5 mouse cellular contexts compared by ENCODE assay signal in the genomic region with DNA sequence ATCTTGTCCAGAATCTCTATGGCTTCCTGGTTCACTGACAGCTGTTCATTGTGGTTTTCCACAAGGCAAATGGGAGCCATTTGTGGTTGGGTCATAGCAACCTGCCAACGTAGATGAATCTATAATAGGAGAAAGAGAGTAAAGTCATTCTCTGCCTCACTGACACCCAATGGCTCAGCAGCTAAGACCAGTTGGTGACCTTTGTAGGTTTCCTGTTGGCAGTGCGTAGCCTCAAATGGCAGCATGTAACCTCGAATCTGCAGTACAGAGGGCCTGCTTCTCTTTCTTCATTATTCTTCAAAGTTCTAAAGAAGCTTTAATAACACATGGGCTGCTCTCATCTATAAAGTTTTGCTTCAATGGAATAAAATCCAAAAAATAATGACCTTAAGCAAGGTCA. TPM values are rescaled to one million over a fixed set of nuclear protein-coding genes. Genes with fewer than 3 reads are reported as not detected.
"Had no signal": no experiment of that assay in that cellular context is flagged by ENCODE, and none has a peak within 500 bp of the region (broad histone marks: within the 10 kb centered on the region; RNA-seq: fewer than 3 reads in every experiment).

No protein-coding gene starts in this region.

RNA-seq across cellular contexts. Expression of a gene that starts 3.3 kb away (rescaled TPM):
- total RNA-seq: granulocyte monocyte progenitor cell, adult 5-6 weeks had no signal

RNA-seq across cellular contexts. Expression of a gene that starts 57.5 kb away (rescaled TPM):
- total RNA-seq: forebrain, postnatal 0 days; gastrocnemius, postnatal 14 days; gastrocnemius, postnatal 4 days; granulocyte monocyte progenitor cell, adult 5-6 weeks; heart, adult 18-20 months had no signal
